Mouse (Mus musculus) MEL (cell line): ENCODE data around the gene Spata3. TPM values are rescaled to one million over a fixed set of nuclear protein-coding genes. Genes with fewer than 3 reads are reported as not detected.

ENCODE experiments used
- DNase-seq: peaks from one replicate; pipeline ENCODE4 v3.0.0; 2011; ENCODE audit warnings: low read depth, low spot score
- H3K27ac ChIP-seq: 2 replicates; pipeline ENCODE4 v1.5.1; 2012; ENCODE audit warnings: low read depth, mild to moderate bottlenecking, control low read depth, low read length, moderate library complexity; ENCODE audit not compliant: control insufficient read depth
- H3K27me3 ChIP-seq, 2 experiments: fragments of 150-350 bp in 1 of 2; sonication (generic) in 1 of 2; 2 replicates each; pipeline ENCODE4 v1.6.1; 2012; ENCODE audit warnings: low read length in 2 of 2, mild to moderate bottlenecking in 2 of 2, improper control_type of control experiment in 1 of 2, moderate library complexity in 1 of 2; ENCODE audit not compliant: insufficient read depth in 2 of 2, control insufficient read depth in 1 of 2
- H3K36me3 ChIP-seq, 2 experiments: 2 replicates each; pipeline ENCODE4 v1.6.1; 2012 to 2014; ENCODE audit warnings: low read length in 2 of 2, improper control_type of control experiment in 1 of 2, inconsistent platforms in 1 of 2, mild to moderate bottlenecking in 1 of 2; ENCODE audit not compliant: insufficient read depth in 2 of 2, control insufficient read depth in 1 of 2
- H3K4me1 ChIP-seq, 2 experiments: fragments of 150-350 bp in 1 of 2; sonication (generic) in 1 of 2; 2 replicates each; pipeline ENCODE4 v1.6.1; 2012; ENCODE audit warnings: low read length in 2 of 2, improper control_type of control experiment in 1 of 2, mild to moderate bottlenecking in 1 of 2; ENCODE audit not compliant: insufficient read depth in 2 of 2, control insufficient read depth in 1 of 2
- H3K4me3 ChIP-seq, 2 experiments: fragments of 150-350 bp in 1 of 2; sonication (generic) in 1 of 2; 2 replicates each; pipeline ENCODE4 v1.5.1; 2012; ENCODE audit warnings: low read depth in 2 of 2, low read length in 2 of 2, mild to moderate bottlenecking in 2 of 2, moderate library complexity in 2 of 2, control low read depth in 1 of 2, improper control_type of control experiment in 1 of 2; ENCODE audit not compliant: control insufficient read depth in 1 of 2, insufficient read depth in 1 of 2
- H3K79me2 ChIP-seq: 2 replicates; pipeline ENCODE4 v1.6.1; 2012; ENCODE audit warnings: mild to moderate bottlenecking, low read length, moderate library complexity; ENCODE audit not compliant: control insufficient read depth, poor library complexity, insufficient read depth
- H3K9ac ChIP-seq: 2 replicates; pipeline ENCODE4 v1.6.1; 2012; ENCODE audit warnings: low read depth, mild to moderate bottlenecking, control low read depth, low read length, moderate library complexity; ENCODE audit not compliant: control insufficient read depth, poor library complexity, severe bottlenecking
- H3K9me3 ChIP-seq: fragments of 150-350 bp; sonication (generic); replicated peaks from 2 replicates; pipeline ENCODE4 v1.6.1; 2012; ENCODE audit warnings: mild to moderate bottlenecking, low read length, improper control_type of control experiment, moderate library complexity; ENCODE audit not compliant: insufficient read depth
- BHLHE40 ChIP-seq: IDR thresholded peaks from 2 replicates; pipeline ENCODE4 v1.6.1; 2012; ENCODE audit warnings: low read depth, mild to moderate bottlenecking, inconsistent platforms, low read length, improper control_type of control experiment, borderline replicate concordance
- CHD2 ChIP-seq: IDR thresholded peaks from 2 replicates; pipeline ENCODE4 v1.6.1; 2011; ENCODE audit warnings: low read length, improper control_type of control experiment
- CTCF ChIP-seq, 3 experiments: IDR thresholded peaks in 2 of 3; conservative IDR thresholded peaks in 1 of 3; 2 replicates each; pipeline ENCODE4 v1.5.1; 2011 to 2012; ENCODE audit warnings: low read length in 3 of 3, low read depth in 2 of 3, mild to moderate bottlenecking in 2 of 3, improper control_type of control experiment in 1 of 3, inconsistent platforms in 1 of 3, mixed read lengths in 1 of 3, moderate library complexity in 1 of 3; ENCODE audit not compliant: control insufficient read depth in 1 of 3, insufficient read depth in 1 of 3, poor library complexity in 1 of 3, severe bottlenecking in 1 of 3
- E2F4 ChIP-seq: IDR thresholded peaks from 2 replicates; pipeline ENCODE4 v1.6.1; 2011; ENCODE audit warnings: low read depth, low read length, improper control_type of control experiment, borderline replicate concordance
- ELF1 ChIP-seq: IDR thresholded peaks from 2 replicates; pipeline ENCODE4 v1.6.1; 2014; ENCODE audit warnings: low read depth, mild to moderate bottlenecking, inconsistent platforms, low read length, improper control_type of control experiment, moderate library complexity
- EP300 ChIP-seq, 2 experiments: IDR thresholded peaks; 2 replicates each; pipeline ENCODE4 v1.6.1; 2011; ENCODE audit warnings: improper control_type of control experiment in 2 of 2, low read length in 2 of 2, low read depth in 1 of 2, mild to moderate bottlenecking in 1 of 2
- HCFC1 ChIP-seq: IDR thresholded peaks from 2 replicates; pipeline ENCODE4 v1.6.1; 2012; ENCODE audit warnings: low read depth, mild to moderate bottlenecking, inconsistent platforms, low read length, improper control_type of control experiment, moderate library complexity
- JUND ChIP-seq: IDR thresholded peaks from 2 replicates; pipeline ENCODE4 v1.6.1; 2011; ENCODE audit warnings: low read depth, mild to moderate bottlenecking, improper control_type of control experiment, low read length
- MAZ ChIP-seq: IDR thresholded peaks from 2 replicates; pipeline ENCODE4 v1.6.1; 2012; ENCODE audit warnings: low read depth, mild to moderate bottlenecking, inconsistent platforms, low read length, improper control_type of control experiment
- MXI1 ChIP-seq: IDR thresholded peaks from 2 replicates; pipeline ENCODE4 v1.6.1; 2011; ENCODE audit warnings: mild to moderate bottlenecking, low read depth, low read length, improper control_type of control experiment
- NELFE ChIP-seq: IDR thresholded peaks from 2 replicates; pipeline ENCODE4 v1.6.1; 2011; ENCODE audit warnings: low read depth, low read length, improper control_type of control experiment
- POLR2A ChIP-seq, 2 experiments: IDR thresholded peaks; 2 replicates each; pipeline ENCODE4 v1.6.1; 2011 to 2012; ENCODE audit warnings: low read length in 2 of 2, mild to moderate bottlenecking in 2 of 2, control low read depth in 1 of 2, improper control_type of control experiment in 1 of 2, low read depth in 1 of 2, moderate library complexity in 1 of 2; ENCODE audit not compliant: control insufficient read depth in 1 of 2, insufficient read depth in 1 of 2, poor library complexity in 1 of 2
- POLR2AphosphoS2 ChIP-seq: IDR thresholded peaks from 2 replicates; pipeline ENCODE4 v1.6.1; 2011; ENCODE audit warnings: low read length, improper control_type of control experiment
- RCOR1 ChIP-seq: IDR thresholded peaks from 2 replicates; pipeline ENCODE4 v1.6.1; 2012; ENCODE audit warnings: low read depth, mild to moderate bottlenecking, inconsistent platforms, low read length, improper control_type of control experiment
- SIN3A ChIP-seq: IDR thresholded peaks from 2 replicates; pipeline ENCODE4 v1.6.1; 2012; ENCODE audit warnings: low read length, improper control_type of control experiment, inconsistent platforms
- SMC3 ChIP-seq: IDR thresholded peaks from 2 replicates; pipeline ENCODE4 v1.6.1; 2011; ENCODE audit warnings: low read depth, low read length, improper control_type of control experiment
- TAL1 ChIP-seq: IDR thresholded peaks from 2 replicates; pipeline ENCODE4 v1.6.1; 2012; ENCODE audit warnings: mild to moderate bottlenecking, inconsistent platforms, low read length, moderate library complexity, mixed read lengths
- TBP ChIP-seq: IDR thresholded peaks from 2 replicates; pipeline ENCODE4 v1.8.0; 2011; ENCODE audit warnings: low read depth, low read length, improper control_type of control experiment
- TCF12 ChIP-seq: IDR thresholded peaks from 2 replicates; pipeline ENCODE4 v1.6.1; 2014; ENCODE audit warnings: low read depth, mild to moderate bottlenecking, inconsistent platforms, low read length, improper control_type of control experiment, moderate library complexity
- USF1 ChIP-seq: IDR thresholded peaks from 2 replicates; pipeline ENCODE4 v1.6.1; 2014; ENCODE audit warnings: low read depth, mild to moderate bottlenecking, inconsistent platforms, low read length, improper control_type of control experiment, moderate library complexity
- USF2 ChIP-seq, 2 experiments: IDR thresholded peaks; 2 replicates each; pipeline ENCODE4 v1.6.1; 2011 to 2012; ENCODE audit warnings: improper control_type of control experiment in 2 of 2, low read length in 2 of 2, borderline replicate concordance in 1 of 2, inconsistent platforms in 1 of 2, low read depth in 1 of 2, mild to moderate bottlenecking in 1 of 2; ENCODE audit not compliant: insufficient read depth in 1 of 2
- ZKSCAN1 ChIP-seq: IDR thresholded peaks from 2 replicates; pipeline ENCODE4 v1.6.1; 2012; ENCODE audit warnings: low read depth, mild to moderate bottlenecking, inconsistent platforms, low read length, improper control_type of control experiment, moderate library complexity
- ZMIZ1 ChIP-seq: IDR thresholded peaks from 2 replicates; pipeline ENCODE4 v1.6.1; 2012; ENCODE audit warnings: low read depth, mild to moderate bottlenecking, inconsistent platforms, low read length, improper control_type of control experiment, moderate library complexity
- ZNF384 ChIP-seq: IDR thresholded peaks from 2 replicates; pipeline ENCODE4 v1.6.1; 2012; ENCODE audit warnings: low read depth, mild to moderate bottlenecking, inconsistent platforms, low read length, improper control_type of control experiment
- polyA plus RNA-seq, 2 experiments: library from polyadenylated mRNA; stranded (reverse) in 1 of 2; unstranded in 1 of 2; fragments of >175 nt in 1 of 2; fragments of >200 nt in 1 of 2; gene quantifications; 2 replicates each; pipeline versions ENCODE4 v1.2.1 to v1.2.4; 2012; ENCODE audit warnings: low replicate concordance in 2 of 2, low read depth in 1 of 2; ENCODE audit not compliant: insufficient read length in 2 of 2, insufficient read depth in 1 of 2, missing spikeins in 1 of 2
- total RNA-seq: library from RNA; depleted of rRNA; stranded (reverse); fragments of 300-350 nt; gene quantifications from 2 replicates; pipeline ENCODE4 v1.2.3, GENCODE M21; 2012

Spata3 gene
- total and polyA plus RNA-seq, 3 experiments, result not detected

DNA sequence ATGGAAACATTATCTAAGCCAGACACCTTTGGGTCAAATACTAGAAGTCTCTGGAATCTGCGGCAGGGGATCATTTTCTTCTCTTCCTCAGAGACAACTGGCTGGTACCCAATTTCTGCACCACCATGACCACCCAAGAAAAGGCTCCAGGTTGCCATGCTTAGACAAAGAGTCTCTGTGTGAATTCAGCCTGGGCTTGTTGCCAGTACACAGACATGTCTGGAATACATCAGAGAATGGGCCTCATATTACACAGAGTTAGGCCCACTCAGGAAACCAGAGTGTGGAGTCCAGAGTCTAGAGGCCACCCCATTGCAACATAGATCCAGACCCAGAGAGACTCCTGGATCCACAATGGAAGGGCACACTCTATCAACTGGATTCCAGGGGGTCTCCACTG, 47.1 kb upstream of the Spata3 start:
- Histone ChIP-seq H3K27me3 (peaks cover 5 to 6% of the 10 kb centered on the region in 2 experiments; a peak in 3 of 4 replicates), H3K9me3 (no peaks in the 10 kb centered on the region), H3K9ac (no peak overlapping the region), H3K4me3 (no peak overlapping the region), H3K36me3 (no peaks in the 10 kb centered on the region), H3K4me1 (no peaks in the 10 kb centered on the region), H3K27ac (no peak overlapping the region), H3K79me2 (no peaks in the 10 kb centered on the region)
- TF ChIP-seq POLR2AphosphoS2 (no peak), USF2 (IDR thresholded peaks at IDR 0.05; ENCODE audit: borderline replicate concordance in 1 of 2, insufficient read depth in 1 of 2, low read depth in 1 of 2, low read length in 2 of 2) (no peak), ZKSCAN1 (no peak), USF1 (no peak), EP300 (IDR thresholded peaks at IDR 0.05; ENCODE audit: low read depth in 1 of 2, low read length in 2 of 2) (no peak), MAZ (no peak), SIN3A (no peak), SMC3 (no peak), ZMIZ1 (no peak), E2F4 (no peak), TAL1 (no peak), RCOR1 (no peak), CHD2 (no peak)
- no peak for DNase-seq

DNA sequence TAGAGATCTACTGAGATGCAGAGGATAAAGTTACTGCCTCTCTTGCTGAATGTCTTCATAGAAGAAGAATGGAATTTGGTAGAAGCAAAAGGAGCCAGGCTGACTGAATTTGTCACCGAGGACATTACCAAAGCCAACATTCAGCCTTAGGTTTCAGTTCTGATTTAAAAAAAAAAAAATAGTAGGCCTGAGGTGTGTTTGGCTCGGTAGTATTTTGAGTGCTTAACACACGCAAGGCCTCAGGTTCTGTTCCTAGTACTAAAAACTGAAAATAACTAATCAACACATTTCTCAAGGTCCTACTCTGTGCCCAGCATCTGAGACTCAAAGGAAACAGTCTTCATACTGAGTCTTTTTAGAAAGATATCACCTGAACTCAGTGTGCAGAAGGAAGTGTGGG, 45.5 kb upstream of the Spata3 start:
- Histone ChIP-seq H3K27ac (no peak overlapping the region), H3K9me3 (no peaks in the 10 kb centered on the region)
- no peak for DNase-seq
- TF ChIP-seq ELF1 (no peak), JUND (no peak), MAZ (no peak), CHD2 (no peak), ZMIZ1 (no peak), TAL1 (no peak), USF2 (IDR thresholded peaks at IDR 0.05; ENCODE audit: borderline replicate concordance in 1 of 2, insufficient read depth in 1 of 2, low read depth in 1 of 2, low read length in 2 of 2) (no peak), BHLHE40 (no peak), ZKSCAN1 (no peak), MXI1 (no peak), HCFC1 (no peak), RCOR1 (no peak), POLR2A (IDR thresholded peaks at IDR 0.05; ENCODE audit: control insufficient read depth in 1 of 2, insufficient read depth in 1 of 2, low read depth in 1 of 2, low read length in 2 of 2, poor library complexity in 1 of 2) (no peak), NELFE (no peak), EP300 (IDR thresholded peaks at IDR 0.05; ENCODE audit: low read depth in 1 of 2, low read length in 2 of 2) (no peak), CTCF (IDR thresholded peaks at IDR 0.05 in 2 of 3, conservative IDR thresholded peaks at IDR 0.05 in 1 of 3; ENCODE audit: control insufficient read depth in 1 of 3, insufficient read depth in 1 of 3, low read depth in 2 of 3, low read length in 3 of 3, poor library complexity in 1 of 3, severe bottlenecking in 1 of 3) (no peak), ZNF384 (no peak), TBP (no peak), TCF12 (no peak)
- TF ChIP-seq, all 39 proteins: peak for 0
- Histone ChIP-seq H3K4me3 (no peak overlapping the region), H3K4me1 (no peaks in the 10 kb centered on the region), H3K79me2 (no peaks in the 10 kb centered on the region), H3K9ac (no peak overlapping the region), H3K27me3 (peaks cover 5 to 6% of the 10 kb centered on the region in 2 experiments; a peak in 3 of 4 replicates), H3K36me3 (no peaks in the 10 kb centered on the region)
